Mouse (Mus musculus) T-cell, adult 2 months (primary cell): ENCODE measurements around the gene Plcb2.

Experiments used
- DNase-seq: peaks from one replicate; pipeline ENCODE4 v3.0.0; 2022; ENCODE audit warnings: low spot score

Gene Plcb2

GRCm38 (mm10) chr2:118685088-118685487, 43.1 kb downstream of the Plcb2 start:
- no peak for DNase-seq

- DNase-seq: no peak
Measured at GRCm38 (mm10) chr2:118682544-118683260, 45.5 kb downstream of the Plcb2 start.

GRCm38 (mm10) chr2:118680926-118681325, 47.3 kb downstream of the Plcb2 start:
- no peak for DNase-seq

GRCm38 (mm10) chr2:118679577-118679976, 48.7 kb downstream of the Plcb2 start:
- no peak for DNase-seq

GRCm38 (mm10) chr2:118677817-118678216, 50.4 kb downstream of the Plcb2 start:
- DNase-seq: no peak

- DNase-seq: peak; percentile 26
Measured at GRCm38 (mm10) chr2:118676839-118677741, 51.1 kb downstream of the Plcb2 start.

- DNase-seq: no peak
Measured at GRCm38 (mm10) chr2:118674500-118674899, 53.7 kb downstream of the Plcb2 start.

- DNase-seq: no peak
Measured at GRCm38 (mm10) chr2:118673686-118674465, 54.4 kb downstream of the Plcb2 start.

- no peak for DNase-seq
Measured at GRCm38 (mm10) chr2:118671728-118672127, 56.5 kb downstream of the Plcb2 start.

GRCm38 (mm10) chr2:118669785-118670184, 58.5 kb downstream of the Plcb2 start:
- DNase-seq: no peak

- no peak for DNase-seq
Measured at GRCm38 (mm10) chr2:118669245-118669644, 59.0 kb downstream of the Plcb2 start.

- DNase-seq: no peak
Measured at GRCm38 (mm10) chr2:118667181-118667580, 61.1 kb downstream of the Plcb2 start.

- DNase-seq: no peak
Measured at GRCm38 (mm10) chr2:118665616-118666015, 62.6 kb downstream of the Plcb2 start.

GRCm38 (mm10) chr2:118664975-118665516, 63.2 kb downstream of the Plcb2 start:
- DNase-seq: no peak

GRCm38 (mm10) chr2:118663804-118664766, 64.2 kb downstream of the Plcb2 start:
- no peak for DNase-seq

GRCm38 (mm10) chr2:118662902-118663803, 65.1 kb downstream of the Plcb2 start, which contains the start of gene Pak6:
Pak6 (plus strand) TSS chr2:118663303.
- peak; percentile 55 for DNase-seq

GRCm38 (mm10) chr2:118661891-118662290, 66.3 kb downstream of the Plcb2 start:
- no peak for DNase-seq

- no peak for DNase-seq
Measured at GRCm38 (mm10) chr2:118659998-118660452, 68.2 kb downstream of the Plcb2 start.

- no peak for DNase-seq
Measured at GRCm38 (mm10) chr2:118659493-118659892, 68.7 kb downstream of the Plcb2 start.

- DNase-seq: no peak
Measured at GRCm38 (mm10) chr2:118659077-118659476, 69.2 kb downstream of the Plcb2 start.
